Mouse (Mus musculus): ENCODE data around the gene Pde6b.

GRCm38 (mm10) chr5:108452422-108452821, 64.2 kb downstream of the Pde6b start:
- no peak for TF ChIP-seq POLR2A (IDR thresholded peaks at IDR 0.05; ENCODE audit: borderline replicate concordance, low read depth, low read length)
- no peak for TF ChIP-seq CTCF (IDR thresholded peaks at IDR 0.05; ENCODE audit: low read depth, low read length)

Data from bone marrow macrophage, adult 2 months (primary cell).